Mouse (Mus musculus) intestine, embryonic 16.5 days (tissue): Measurements from ENCODE around the gene Prkg1. TPM values are rescaled to one million over a fixed set of nuclear protein-coding genes. Genes with fewer than 3 reads are reported as not detected.

Source experiments
- ATAC-seq: fragments of 200-750 bp; cut with Nextera tagmentation; 2 replicates; pipeline ENCODE4 v1.8.0; 2017; ENCODE audit warnings: moderate TSS enrichment, moderate library complexity
- H3K27ac ChIP-seq: fragments of 300-500 bp; sonication (generic); 2 replicates; pipeline ENCODE4 v1.5.1; 2014; ENCODE audit warnings: mild to moderate bottlenecking, low read length
- H3K27me3 ChIP-seq: fragments of 300-500 bp; sonication (generic); replicated peaks from 2 replicates; pipeline ENCODE4 v1.6.1; 2014; ENCODE audit warnings: low read length, control low read depth, mixed read lengths; ENCODE audit not compliant: control insufficient read depth, insufficient read depth
- H3K36me3 ChIP-seq: fragments of 300-500 bp; sonication (generic); 2 replicates; pipeline ENCODE4 v1.6.1; 2014; ENCODE audit warnings: low read length, control low read depth; ENCODE audit not compliant: control insufficient read depth, insufficient read depth
- H3K4me1 ChIP-seq: fragments of 300-500 bp; sonication (generic); 2 replicates; pipeline ENCODE4 v1.6.1; 2014; ENCODE audit warnings: low read length, control low read depth, mixed read lengths; ENCODE audit not compliant: control insufficient read depth, insufficient read depth
- H3K4me2 ChIP-seq: fragments of 300-500 bp; sonication (generic); 2 replicates; pipeline ENCODE4 v1.6.1; 2014; ENCODE audit warnings: low read depth, low read length, control low read depth
- H3K4me3 ChIP-seq: fragments of 300-500 bp; sonication (generic); 2 replicates; pipeline ENCODE4 v1.5.1; 2014; ENCODE audit warnings: mild to moderate bottlenecking, low read length
- H3K9ac ChIP-seq: fragments of 300-500 bp; sonication (generic); 2 replicates; pipeline ENCODE4 v1.6.1; 2014; ENCODE audit warnings: low read depth, low read length
- H3K9me3 ChIP-seq: fragments of 300-500 bp; sonication (generic); 2 replicates; pipeline ENCODE4 v1.6.1; 2016; ENCODE audit warnings: low read length, control low read depth; ENCODE audit not compliant: control insufficient read depth
- WGBS: fragments of 180-500 bp; shearing (Covaris S2); extraction: QIAGEN DNeasy Blood & Tissue Kit; methylation state at CpG from one replicate; pipeline ENCODE4 v1.1.7; 2014; 5-methylcytosine and 5-hydroxymethylcytosine counted together
- polyA plus RNA-seq: library from polyadenylated mRNA; unstranded; fragments of >200 nt; fragmentation: Nextera tagmentation; extraction: Ambion mirVana; gene quantifications from 2 replicates; pipeline ENCODE4 v1.2.1, GENCODE M21; 2015

The Prkg1 gene
- polyA plus RNA-seq, 1 experiment from 2014 or later: 6.6 TPM

GRCm38 (mm10) chr19:31655826-31656225, 109.0 kb downstream of the Prkg1 start:
- Histone ChIP-seq H3K27ac (peak overlapping the region; percentile 83), H3K9ac (0 out of 2 replicates have a peak overlapping the region, but pooled peaks have one; percentile 30), H3K9me3 (no peaks in the 10 kb centered on the region), H3K36me3 (no peaks in the 10 kb centered on the region), H3K4me2 (peak overlapping the region; percentile 13; the same call in 1 of the 2 replicates), H3K4me3 (no peak overlapping the region), H3K4me1 (no peaks in the 10 kb centered on the region; the same call in 1 of the 2 replicates), H3K27me3 (no peaks in the 10 kb centered on the region)
- 45% methylated on average over 7 of the region's 7 CpGs for WGBS
- ATAC-seq: peak; percentile 44

DNA sequence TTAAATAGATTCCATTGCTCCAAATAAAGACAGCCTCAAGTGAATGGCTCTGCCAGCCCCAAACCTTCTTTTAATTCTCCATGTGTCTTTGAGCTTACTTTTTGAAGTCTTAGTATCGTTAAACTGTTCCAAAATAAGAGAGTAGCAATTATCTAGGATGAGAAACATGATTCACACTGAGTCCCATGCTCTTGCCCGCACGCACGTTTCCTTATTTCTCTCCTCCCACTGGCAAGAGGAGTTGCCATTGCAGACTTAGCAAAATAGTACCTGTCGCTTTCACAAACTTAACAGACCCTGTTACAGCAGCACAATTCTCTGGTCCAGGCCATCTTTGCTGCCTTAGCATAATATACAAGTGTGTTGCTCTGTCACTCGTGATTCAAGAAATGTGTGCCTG, 110.8 kb downstream of the Prkg1 start:
- Histone ChIP-seq H3K4me1 (no peaks in the 10 kb centered on the region; the same call in 1 of the 2 replicates), H3K4me3 (no peak overlapping the region), H3K4me2 (no peak overlapping the region), H3K27ac (no peak overlapping the region), H3K9me3 (no peaks in the 10 kb centered on the region), H3K9ac (no peak overlapping the region), H3K36me3 (no peaks in the 10 kb centered on the region), H3K27me3 (no peaks in the 10 kb centered on the region)
- 89% methylated on average over 6 of the region's 6 CpGs for WGBS
- no peak for ATAC-seq

DNA sequence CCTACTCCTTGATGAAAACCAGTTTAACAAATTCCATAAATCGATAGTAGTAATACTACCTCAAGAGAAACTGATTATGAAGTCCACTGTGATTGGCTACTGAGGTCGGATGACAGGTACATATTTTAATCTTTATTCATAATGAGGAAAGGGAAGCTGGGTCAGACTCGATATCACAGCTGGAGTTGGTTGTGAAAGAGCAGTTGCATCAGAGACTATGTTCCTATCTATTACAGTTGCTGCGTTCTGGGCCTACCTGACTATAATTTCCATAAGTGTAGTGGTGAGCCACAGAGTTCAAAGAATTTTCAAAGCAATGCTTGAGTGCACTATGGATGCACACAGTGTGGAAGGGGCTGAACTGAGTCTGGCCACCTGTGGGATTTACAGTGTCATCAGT, 114.4 kb downstream of the Prkg1 start:
- no peaks in the 10 kb centered on the region for H3K9me3 ChIP-seq
- H3K4me3 ChIP-seq: no peak overlapping the region
- H3K36me3 ChIP-seq: no peaks in the 10 kb centered on the region
- ATAC-seq: no peak
- H3K27me3 ChIP-seq: no peaks in the 10 kb centered on the region
- 88% methylated on average over 4 of the region's 4 CpGs for WGBS
- no peak overlapping the region for H3K4me2 ChIP-seq
- no peak overlapping the region for H3K9ac ChIP-seq
- no peaks in the 10 kb centered on the region; the same call in 1 of the 2 replicates for H3K4me1 ChIP-seq
- H3K27ac ChIP-seq: no peak overlapping the region

DNA sequence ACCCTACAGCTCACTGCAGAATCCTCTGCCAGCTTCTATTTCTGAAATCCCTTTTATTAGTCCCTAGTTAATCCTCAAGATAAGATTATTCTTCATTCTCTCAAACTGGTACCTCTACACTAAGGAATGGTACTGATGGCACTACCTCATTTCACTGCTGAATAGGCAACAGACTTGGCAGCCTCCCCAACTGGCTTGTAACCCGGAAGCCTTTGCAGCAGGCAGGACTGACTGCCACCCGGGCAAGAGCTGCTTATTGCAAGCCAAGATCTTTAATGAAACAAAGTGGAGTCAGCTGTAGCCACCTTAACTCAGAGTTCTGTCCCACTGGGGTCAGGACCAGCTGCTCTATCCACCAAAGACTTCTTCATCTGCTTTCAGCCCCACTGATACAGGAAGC, 117.3 kb downstream of the Prkg1 start:
- Histone ChIP-seq H3K4me3 (no peak overlapping the region), H3K9ac (no peak overlapping the region), H3K9me3 (no peaks in the 10 kb centered on the region), H3K4me2 (no peak overlapping the region), H3K27me3 (no peaks in the 10 kb centered on the region), H3K4me1 (no peaks in the 10 kb centered on the region), H3K27ac (no peak overlapping the region), H3K36me3 (no peaks in the 10 kb centered on the region)
- no peak for ATAC-seq
- WGBS: 68% methylated on average over 2 of the region's 2 CpGs

- WGBS: 76% methylated on average over 8 of the region's 8 CpGs
- no peak overlapping the region for H3K4me2 ChIP-seq
- H3K4me1 ChIP-seq: no peaks in the 10 kb centered on the region
- H3K27me3 ChIP-seq: no peaks in the 10 kb centered on the region
- no peak overlapping the region for H3K4me3 ChIP-seq
- H3K9ac ChIP-seq: no peak overlapping the region
- no peaks in the 10 kb centered on the region for H3K36me3 ChIP-seq
- no peak overlapping the region for H3K27ac ChIP-seq
- no peak for ATAC-seq
- H3K9me3 ChIP-seq: no peaks in the 10 kb centered on the region
Measured at GRCm38 (mm10) chr19:31630899-31631869, 133.6 kb downstream of the Prkg1 start.

DNA sequence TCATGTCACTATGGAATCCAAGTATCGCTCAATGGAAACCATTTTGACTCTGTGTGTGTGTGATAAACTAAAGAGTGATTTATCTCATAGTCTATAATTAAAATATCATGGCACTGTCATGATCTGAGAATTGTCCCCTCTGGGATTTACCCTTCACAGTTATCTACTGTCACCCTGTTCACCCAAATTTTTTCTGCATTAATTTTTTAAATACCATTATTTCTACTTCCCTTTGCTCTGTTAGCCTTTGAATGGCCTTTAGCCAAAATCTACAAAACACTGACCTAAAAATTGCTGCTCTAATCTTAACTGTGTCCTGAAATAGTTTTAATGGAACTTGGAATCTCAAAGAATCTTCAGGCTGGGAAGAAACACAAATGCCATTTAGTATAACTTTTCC, 143.1 kb downstream of the Prkg1 start:
- H3K36me3 ChIP-seq: no peaks in the 10 kb centered on the region
- no peaks in the 10 kb centered on the region for H3K9me3 ChIP-seq
- no peak overlapping the region for H3K9ac ChIP-seq
- no peaks in the 10 kb centered on the region for H3K27me3 ChIP-seq
- H3K4me3 ChIP-seq: no peak overlapping the region
- no peaks in the 10 kb centered on the region; the same call in 1 of the 2 replicates for H3K4me1 ChIP-seq
- H3K4me2 ChIP-seq: no peak overlapping the region
- no peak for ATAC-seq
- 87% methylated on average over 1 of the region's 1 CpGs for WGBS
- no peak overlapping the region for H3K27ac ChIP-seq

DNA sequence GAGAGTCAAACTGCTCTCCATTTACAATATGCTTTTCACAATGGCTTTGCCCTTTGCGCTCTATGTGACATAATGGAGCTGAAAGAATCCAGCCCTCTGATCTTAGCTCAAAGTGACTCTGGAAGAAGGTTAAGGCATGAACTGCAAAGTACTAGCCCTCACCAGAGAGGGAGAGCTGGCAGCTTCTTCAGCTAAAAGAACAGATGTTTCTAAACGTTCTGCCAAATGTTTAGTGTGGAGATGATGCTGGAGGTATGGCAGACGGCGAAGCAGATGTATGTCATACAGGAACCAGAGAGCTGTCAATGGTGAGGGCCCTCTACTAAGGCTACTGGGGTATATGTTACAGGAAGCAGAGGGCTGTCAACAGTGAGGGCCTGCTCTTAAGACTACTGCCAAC, 148.0 kb downstream of the Prkg1 start:
- Histone ChIP-seq H3K9ac (no peak overlapping the region), H3K4me2 (no peak overlapping the region), H3K27me3 (no peaks in the 10 kb centered on the region), H3K4me1 (no peaks in the 10 kb centered on the region; the same call in 1 of the 2 replicates), H3K9me3 (no peaks in the 10 kb centered on the region), H3K36me3 (no peaks in the 10 kb centered on the region), H3K27ac (no peak overlapping the region), H3K4me3 (no peak overlapping the region)
- 54% methylated on average over 4 of the region's 4 CpGs for WGBS
- no peak for ATAC-seq

- no peak for ATAC-seq
- no peak overlapping the region for H3K4me3 ChIP-seq
- 56% methylated on average over 4 of the region's 4 CpGs for WGBS
Measured at GRCm38 (mm10) chr19:31616159-31616558, 148.7 kb downstream of the Prkg1 start.

DNA sequence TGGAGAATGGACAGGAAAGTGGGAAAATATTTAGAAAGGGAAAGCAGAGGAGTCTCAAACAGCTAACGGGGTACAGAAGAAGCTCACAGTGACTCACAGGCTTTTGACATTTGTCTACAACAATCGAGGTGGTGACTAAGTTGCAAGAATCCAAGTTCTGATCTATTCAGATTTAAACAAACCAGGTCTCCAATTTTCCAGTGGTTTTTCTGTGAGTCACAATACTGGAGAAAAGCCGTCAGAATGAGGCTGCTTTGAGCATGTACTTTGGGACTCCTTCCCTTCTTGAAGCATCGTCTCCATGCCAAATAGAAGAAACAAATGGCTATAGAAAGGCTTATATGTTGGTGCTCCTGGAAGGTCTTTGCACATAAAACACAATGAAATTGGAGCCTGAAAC, 151.7 kb downstream of the Prkg1 start:
- H3K4me1 ChIP-seq: no peaks in the 10 kb centered on the region; the same call in 1 of the 2 replicates
- H3K36me3 ChIP-seq: no peaks in the 10 kb centered on the region
- H3K27ac ChIP-seq: no peak overlapping the region
- H3K4me3 ChIP-seq: no peak overlapping the region
- 79% methylated on average over 4 of the region's 4 CpGs for WGBS
- H3K27me3 ChIP-seq: no peaks in the 10 kb centered on the region
- no peaks in the 10 kb centered on the region for H3K9me3 ChIP-seq
- no peak overlapping the region for H3K4me2 ChIP-seq
- no peak overlapping the region for H3K9ac ChIP-seq
- no peak for ATAC-seq

More at GRCm38 (mm10) chr19:31616159-31616558, 148.7 kb downstream of the Prkg1 start:
- no peaks in the 10 kb centered on the region for H3K36me3 ChIP-seq
- no peaks in the 10 kb centered on the region for H3K9me3 ChIP-seq
- H3K9ac ChIP-seq: no peak overlapping the region
- H3K27ac ChIP-seq: no peak overlapping the region
- no peaks in the 10 kb centered on the region for H3K27me3 ChIP-seq
- no peaks in the 10 kb centered on the region; the same call in 1 of the 2 replicates for H3K4me1 ChIP-seq
- H3K4me2 ChIP-seq: no peak overlapping the region
